Mouse (Mus musculus) myocyte (in vitro differentiated cells): ENCODE data around the gene B3gnt8.

Experiments used
- E2F4 ChIP-seq: IDR thresholded peaks from one replicate; pipeline ENCODE4 v1.6.1; 2011; ENCODE audit warnings: mild to moderate bottlenecking, control low read depth, moderate library complexity; ENCODE audit not compliant: insufficient read depth
- POLR2A ChIP-seq: IDR thresholded peaks from one replicate; pipeline ENCODE4 v1.6.1; 2011; ENCODE audit warnings: low read depth, mild to moderate bottlenecking, control low read depth, moderate library complexity; ENCODE audit not compliant: insufficient read length
- TCF12 ChIP-seq: IDR thresholded peaks from one replicate; pipeline ENCODE4 v1.6.1; 2011; ENCODE audit warnings: mild to moderate bottlenecking, control low read depth; ENCODE audit not compliant: poor library complexity, insufficient read depth, severe bottlenecking

- TF ChIP-seq TCF12 (no peak), E2F4 (no peak), POLR2A (no peak)
Observed at GRCm38 (mm10) chr7:25607196-25607595, 19.3 kb upstream of the B3gnt8 start.
